Mouse (Mus musculus): Measurements from ENCODE around the gene Rgs12. TPM values are rescaled to one million over a fixed set of nuclear protein-coding genes. Genes with fewer than 3 reads are reported as not detected.

Gene Rgs12
- polyA plus RNA-seq, 1 experiment from 2014 or later: 28.1 TPM

Small RNA genes lying within 50 kb of the gene (microRNA-seq; reads per million reads assigned to microRNA genes)
- 2.9 reads per million, percentile 9 among the genes with 10 or more reads in this experiment for gene Mir3097

Other genes starting within 250 kb of the Rgs12 start
- 11.9 TPM in 2 replicates for gene Htt, start 187.7 kb upstream of the Rgs12 start, polyA plus RNA-seq (2015; fragmentation: Nextera tagmentation; extraction: Ambion mirVana)
- gene Msantd1, start 41.4 kb upstream of the Rgs12 start, polyA plus RNA-seq (2015; fragmentation: Nextera tagmentation; extraction: Ambion mirVana): 0.54 and 0.57 TPM in 2 replicates
- 5.2 and 9.3 TPM in 2 replicates for gene Hgfac, start 92.1 kb downstream of the Rgs12 start, polyA plus RNA-seq (2015; fragmentation: Nextera tagmentation; extraction: Ambion mirVana)
- gene Dok7, start 107.3 kb downstream of the Rgs12 start, polyA plus RNA-seq (2015; fragmentation: Nextera tagmentation; extraction: Ambion mirVana): 1.8 and 2.1 TPM in 2 replicates
- 136 and 168 TPM in 2 replicates for gene Lrpap1, start 156.3 kb downstream of the Rgs12 start, polyA plus RNA-seq (2015; fragmentation: Nextera tagmentation; extraction: Ambion mirVana)